Mouse (Mus musculus) fibroblast of lung, adult 2 months (primary cell): ENCODE results near the gene Gm10409.
"Not testable (repeated sequence)": the region's sequence is repeated elsewhere in the genome, so short reads cannot be mapped to it uniquely, and the experiment has no call there.

Experiments
- DNase-seq: peaks from one replicate; pipeline ENCODE4 v3.0.0-alpha.2; 2011; ENCODE audit warnings: low read depth

Gene Gm10409

DNA sequence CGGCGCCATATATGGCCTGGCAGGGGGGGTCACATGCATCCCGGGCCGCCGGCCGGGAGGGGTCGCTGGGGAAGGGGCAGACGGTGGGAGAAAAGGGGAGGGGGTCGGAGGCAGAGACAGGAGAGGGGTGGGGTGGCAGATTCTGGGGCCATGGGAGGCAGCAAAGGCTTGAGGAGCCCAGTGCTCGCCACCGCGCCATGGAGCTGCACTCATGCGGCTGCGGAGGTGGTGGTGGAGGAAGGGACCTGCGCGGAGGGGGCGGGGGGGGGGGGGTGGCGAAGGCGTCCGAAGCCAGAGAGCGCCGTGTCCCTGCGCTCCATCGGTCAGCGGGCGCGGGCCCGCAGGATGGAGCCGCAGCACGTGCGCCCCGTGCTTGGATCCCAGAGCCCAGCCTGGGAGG is at the start of gene Gm10409:
Gm10409 (plus strand) TSS at position 301 of the 400 bp plus-strand sequence.
- DNase-seq = not testable (repeated sequence)

GRCm38 (mm10) chr14:3394793-3395192 is 17.6 kb upstream of the Gm10409 start, which contains the start of gene Gm10413:
Gm10413 (plus strand) TSS chr14:3395093.
- not testable (repeated sequence) for DNase-seq

GRCm38 (mm10) chr14:3427803-3428202 is 15.4 kb downstream of the Gm10409 start, which contains the start of gene Gm3005:
Gm3005 (plus strand) TSS chr14:3428103.
- not testable (repeated sequence) for DNase-seq

GRCm38 (mm10) chr14:3449079-3449478 is 36.7 kb downstream of the Gm10409 start, which contains the start of gene Gm10408:
Gm10408 (plus strand) TSS chr14:3449379.
- not testable (repeated sequence) for DNase-seq
